Mouse (Mus musculus) embryonic facial prominence, embryonic 14.5 days (tissue): Measurements from ENCODE around the gene Tmem178b. TPM values are rescaled to one million over a fixed set of nuclear protein-coding genes. Genes with fewer than 3 reads are reported as not detected.

Source experiments
- ATAC-seq: fragments of 200-750 bp; cut with Nextera tagmentation; 2 replicates; pipeline ENCODE4 v1.8.0; 2017; ENCODE audit warnings: low read depth, moderate number of reproducible peaks, moderate TSS enrichment
- DNase-seq: peaks from one replicate; pipeline ENCODE4 v3.0.0-alpha.2; 2015; ENCODE audit warnings: low spot score
- H3K27ac ChIP-seq: fragments of 300-500 bp; sonication (generic); replicated peaks from 2 replicates; pipeline ENCODE4 v1.5.1; 2014; ENCODE audit warnings: low read depth, mild to moderate bottlenecking, low read length, moderate library complexity
- H3K27me3 ChIP-seq: fragments of 300-500 bp; sonication (generic); replicated peaks from 2 replicates; pipeline ENCODE4 v1.6.1; 2014; ENCODE audit warnings: low read length; ENCODE audit not compliant: control insufficient read depth, insufficient read depth
- H3K36me3 ChIP-seq: fragments of 300-500 bp; sonication (generic); 2 replicates; pipeline ENCODE4 v1.6.1; 2014; ENCODE audit warnings: low read length, mixed read lengths; ENCODE audit not compliant: control insufficient read depth, insufficient read depth
- H3K4me1 ChIP-seq: fragments of 300-500 bp; sonication (generic); 2 replicates; pipeline ENCODE4 v1.6.1; 2014; ENCODE audit warnings: antibody characterized with exemption, low read length; ENCODE audit not compliant: control insufficient read depth, insufficient read depth
- H3K4me2 ChIP-seq: fragments of 300-500 bp; sonication (generic); 2 replicates; pipeline ENCODE4 v1.6.1; 2014; ENCODE audit warnings: low read depth, mild to moderate bottlenecking, low read length, moderate library complexity, mixed read lengths
- H3K4me3 ChIP-seq: fragments of 300-500 bp; sonication (generic); 2 replicates; pipeline ENCODE4 v1.5.1; 2014; ENCODE audit warnings: low read depth, mild to moderate bottlenecking, low read length
- H3K9ac ChIP-seq: fragments of 300-500 bp; sonication (generic); 2 replicates; pipeline ENCODE4 v1.6.1; 2014; ENCODE audit warnings: low read depth, mild to moderate bottlenecking, low read length, moderate library complexity, mixed read lengths
- H3K9me3 ChIP-seq: fragments of 300-500 bp; sonication (generic); 2 replicates; pipeline ENCODE4 v1.6.1; 2016; ENCODE audit warnings: low read length; ENCODE audit not compliant: control insufficient read depth
- WGBS: fragments of 180-500 bp; shearing (Covaris S2); extraction: QIAGEN DNeasy Blood & Tissue Kit; methylation state at CpG from one replicate; pipeline ENCODE4 v1.1.7; 2014; 5-methylcytosine and 5-hydroxymethylcytosine counted together
- polyA plus RNA-seq: library from polyadenylated mRNA; unstranded; fragments of >200 nt; fragmentation: Nextera tagmentation; extraction: Ambion mirVana; gene quantifications from 2 replicates; pipeline ENCODE4 v1.2.1, GENCODE M21; 2014

The Tmem178b gene
- polyA plus RNA-seq, result 2.5 and 2.6 TPM in 2 replicates

DNA sequence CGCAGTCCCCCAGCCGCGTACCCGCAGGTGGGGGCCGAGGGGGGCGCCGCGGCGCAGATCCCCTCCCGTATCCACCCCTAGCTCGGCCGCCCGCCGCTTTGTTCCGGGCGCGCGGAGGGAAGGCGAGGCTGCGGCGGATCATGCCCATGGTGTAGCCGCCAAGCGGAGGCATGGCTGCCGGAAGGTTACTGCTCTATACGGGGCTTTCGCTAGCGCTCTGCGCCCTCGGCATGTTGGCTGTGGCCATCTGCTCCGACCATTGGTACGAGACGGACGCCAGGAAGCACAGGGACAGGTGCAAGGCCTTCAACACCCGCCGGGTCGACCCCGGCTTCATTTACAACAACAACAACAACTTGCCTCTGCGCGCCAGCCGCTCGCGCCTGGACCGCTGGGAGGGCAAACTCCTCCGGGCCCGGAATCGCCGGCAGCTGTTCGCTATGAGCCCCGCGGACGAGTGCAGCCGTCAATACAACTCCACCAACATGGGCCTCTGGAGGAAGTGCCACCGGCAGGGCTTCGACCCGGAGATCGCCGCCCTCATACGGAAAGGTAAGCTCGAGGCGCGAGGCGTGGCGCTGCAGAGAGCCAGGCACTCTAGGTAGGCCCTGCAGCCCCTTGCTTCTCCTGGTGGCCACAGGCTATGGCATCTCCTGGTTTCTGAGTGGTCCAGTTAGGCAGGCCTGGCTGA, at the start of gene Tmem178b:
TSS of gene Tmem178b (plus strand) at position 371 of the 691 bp plus-strand sequence.
- Histone ChIP-seq H3K4me1 (peaks cover 8% of the 10 kb centered on the region; the same call in 1 of the 2 replicates), H3K36me3 (no peaks in the 10 kb centered on the region), H3K4me3 (peak within 1 kb of the TSS; percentile 55), H3K27me3 (peaks cover 58% of the 10 kb centered on the region), H3K9ac (peak within 1 kb of the TSS; percentile 58), H3K27ac (no peak within 1 kb of the TSS), H3K9me3 (no peaks in the 10 kb centered on the region), H3K4me2 (peak within 1 kb of the TSS; percentile 98)
- ATAC-seq (peak; percentile 47; the same call in 1 of the 2 replicates), DNase-seq (peak; percentile 26)
- under 1% methylated on average over 19 of the region's 63 CpGs for WGBS

DNA sequence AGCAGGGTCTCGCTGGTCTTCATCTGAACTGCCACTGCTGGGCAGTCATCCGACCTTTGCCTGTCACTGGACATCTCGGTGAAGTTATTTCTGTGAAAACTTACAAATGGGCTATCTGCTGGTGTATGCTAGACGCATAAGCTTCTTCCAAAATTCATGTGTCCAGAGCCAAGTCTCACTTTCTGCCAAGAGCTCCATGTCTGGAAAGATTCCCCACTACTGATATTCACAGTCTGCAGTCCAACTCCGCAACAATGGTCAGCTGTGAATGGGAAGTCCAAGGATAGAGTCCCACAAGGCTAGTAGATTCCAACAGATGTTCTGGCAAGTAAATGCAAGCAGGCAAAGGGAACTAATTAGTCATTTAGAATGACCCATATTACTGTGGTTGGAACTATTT, 44.3 kb upstream of the Tmem178b start:
- no peaks in the 10 kb centered on the region for H3K9me3 ChIP-seq
- no peak overlapping the region for H3K4me3 ChIP-seq
- no peaks in the 10 kb centered on the region for H3K36me3 ChIP-seq
- no peak overlapping the region for H3K9ac ChIP-seq
- 85% methylated on average over 5 of the region's 5 CpGs for WGBS
- no peaks in the 10 kb centered on the region for H3K4me1 ChIP-seq
- no peak for ATAC-seq
- no peak overlapping the region for H3K4me2 ChIP-seq
- no peaks in the 10 kb centered on the region for H3K27me3 ChIP-seq
- DNase-seq, result no peak
- no peak overlapping the region for H3K27ac ChIP-seq

GRCm38 (mm10) chr6:39843698-39844342, 29.3 kb upstream of the Tmem178b start:
- Histone ChIP-seq H3K9ac (no peak overlapping the region), H3K27ac (no peak overlapping the region), H3K4me2 (no peak overlapping the region), H3K27me3 (no peaks in the 10 kb centered on the region), H3K4me3 (no peak overlapping the region), H3K36me3 (no peaks in the 10 kb centered on the region), H3K9me3 (peaks cover 3% of the 10 kb centered on the region; the same call in 1 of the 2 replicates), H3K4me1 (no peaks in the 10 kb centered on the region)
- DNase-seq (no peak), ATAC-seq (no peak)
- WGBS, result 92% methylated on average over 14 of the region's 14 CpGs

- H3K9ac ChIP-seq, result no peak overlapping the region
- no peaks in the 10 kb centered on the region for H3K36me3 ChIP-seq
- H3K27ac ChIP-seq, result no peak overlapping the region
- ATAC-seq (no peak), DNase-seq (no peak)
- 76% methylated on average over 2 of the region's 2 CpGs for WGBS
- no peaks in the 10 kb centered on the region for H3K4me1 ChIP-seq
- H3K9me3 ChIP-seq, result peaks cover 3% of the 10 kb centered on the region; the same call in 1 of the 2 replicates
- H3K4me2 ChIP-seq, result no peak overlapping the region
- H3K4me3 ChIP-seq, result no peak overlapping the region
- no peaks in the 10 kb centered on the region for H3K27me3 ChIP-seq
These were observed 25.5 kb upstream of the Tmem178b start for GRCm38 (mm10) chr6:39847538-39847937.

DNA sequence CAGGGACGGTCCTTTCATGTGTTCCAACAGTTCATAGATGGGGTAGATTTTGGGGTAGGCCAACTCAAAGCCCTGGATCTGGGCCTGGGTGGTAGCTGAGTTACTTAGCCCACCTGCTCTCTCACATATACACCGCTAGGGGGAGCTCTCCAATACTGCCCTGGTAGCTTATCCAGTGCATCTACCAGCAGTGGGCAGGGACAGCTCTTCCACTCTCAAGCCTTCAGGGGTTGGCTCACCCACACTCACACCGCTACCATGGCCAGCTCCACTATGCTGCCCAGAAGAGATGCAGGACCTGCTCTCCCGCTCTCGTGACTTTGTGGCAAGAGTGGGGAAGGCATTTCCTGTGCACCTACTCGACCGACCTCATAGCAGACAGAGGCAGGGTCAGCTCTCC, 24.3 kb upstream of the Tmem178b start:
- WGBS, result 38% methylated on average over 7 of the region's 7 CpGs

GRCm38 (mm10) chr6:39849667-39850066, 23.4 kb upstream of the Tmem178b start:
- 91% methylated on average over 4 of the region's 4 CpGs for WGBS
- ATAC-seq, result no peak
- Histone ChIP-seq H3K9me3 (no peaks in the 10 kb centered on the region), H3K4me3 (no peak overlapping the region), H3K36me3 (no peaks in the 10 kb centered on the region), H3K27me3 (no peaks in the 10 kb centered on the region), H3K9ac (no peak overlapping the region), H3K4me2 (no peak overlapping the region), H3K4me1 (no peaks in the 10 kb centered on the region), H3K27ac (no peak overlapping the region)
- DNase-seq, result no peak

More for the DNA sequence above, 24.3 kb upstream of the Tmem178b start:
- Histone ChIP-seq H3K36me3 (no peaks in the 10 kb centered on the region), H3K4me3 (no peak overlapping the region), H3K9ac (no peak overlapping the region), H3K9me3 (no peaks in the 10 kb centered on the region), H3K27ac (no peak overlapping the region), H3K4me2 (no peak overlapping the region), H3K4me1 (no peaks in the 10 kb centered on the region), H3K27me3 (no peaks in the 10 kb centered on the region)
- no peak for ATAC-seq
- DNase-seq, result peak; percentile 4

DNA sequence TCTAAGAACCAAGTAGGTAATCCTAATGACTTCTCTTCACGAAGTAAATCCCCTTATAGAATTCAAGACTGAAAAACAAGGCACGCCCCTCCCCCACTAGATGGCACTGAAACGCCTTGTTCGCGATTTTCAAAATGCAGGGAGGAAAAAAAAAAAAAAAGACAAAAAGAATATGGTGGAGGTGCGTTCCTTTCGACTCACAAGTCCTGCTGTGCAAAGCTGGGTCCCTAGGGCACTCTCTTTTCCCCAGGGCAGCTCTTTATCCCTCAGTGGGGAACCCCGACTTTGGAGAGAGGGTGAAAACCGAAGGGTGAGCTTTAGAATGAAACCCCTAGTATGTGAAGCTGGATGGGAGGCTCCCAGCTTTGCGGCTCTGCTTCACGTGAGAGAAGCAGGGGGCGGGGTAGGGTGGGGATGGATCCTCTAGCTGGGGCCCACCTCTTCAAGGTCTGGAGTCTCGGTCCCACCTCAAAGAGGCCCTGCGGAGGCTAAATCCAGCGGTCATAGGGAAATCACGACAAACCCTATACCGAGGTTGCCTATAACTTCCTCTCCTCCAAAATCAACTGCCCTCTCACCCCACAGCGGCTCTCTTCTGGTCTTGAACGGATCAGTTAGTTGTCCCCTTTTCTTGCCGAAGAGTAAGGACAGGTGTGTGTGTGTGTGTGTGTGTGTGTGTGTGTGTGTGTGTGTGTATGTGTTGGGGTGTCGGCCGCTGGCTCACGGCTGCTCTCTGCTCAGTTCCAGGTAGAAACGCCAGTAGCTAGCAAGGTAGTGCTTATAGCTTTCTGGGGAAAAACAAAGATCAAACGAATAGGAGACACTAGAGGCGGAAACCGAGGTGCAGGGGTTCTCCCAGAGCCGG, 2.6 kb upstream of the Tmem178b start:
- peaks cover 8% of the 10 kb centered on the region; the same call in 1 of the 2 replicates for H3K4me1 ChIP-seq
- ATAC-seq (no peak), DNase-seq (peak; percentile 81)
- no peaks in the 10 kb centered on the region for H3K36me3 ChIP-seq
- peak overlapping the region; percentile 55 for H3K4me3 ChIP-seq
- H3K9me3 ChIP-seq, result no peaks in the 10 kb centered on the region
- H3K27me3 ChIP-seq, result peaks cover 56% of the 10 kb centered on the region
- under 1% methylated on average over 26 of the region's 28 CpGs for WGBS
- H3K4me2 ChIP-seq, result peak overlapping the region; percentile 98
- peak overlapping the region; percentile 58 for H3K9ac ChIP-seq
- H3K27ac ChIP-seq, result no peak overlapping the region
